Mouse (Mus musculus): Measurements from ENCODE around the gene Atf6b.
A peak's percentile ranks its signal among the peaks of the same experiment; 100 is the strongest.

Gene Atf6b

GRCm38 (mm10) chr17:34627093-34627942 is 19.6 kb upstream of the Atf6b start:
- peak; percentile 95 for DNase-seq

DNA sequence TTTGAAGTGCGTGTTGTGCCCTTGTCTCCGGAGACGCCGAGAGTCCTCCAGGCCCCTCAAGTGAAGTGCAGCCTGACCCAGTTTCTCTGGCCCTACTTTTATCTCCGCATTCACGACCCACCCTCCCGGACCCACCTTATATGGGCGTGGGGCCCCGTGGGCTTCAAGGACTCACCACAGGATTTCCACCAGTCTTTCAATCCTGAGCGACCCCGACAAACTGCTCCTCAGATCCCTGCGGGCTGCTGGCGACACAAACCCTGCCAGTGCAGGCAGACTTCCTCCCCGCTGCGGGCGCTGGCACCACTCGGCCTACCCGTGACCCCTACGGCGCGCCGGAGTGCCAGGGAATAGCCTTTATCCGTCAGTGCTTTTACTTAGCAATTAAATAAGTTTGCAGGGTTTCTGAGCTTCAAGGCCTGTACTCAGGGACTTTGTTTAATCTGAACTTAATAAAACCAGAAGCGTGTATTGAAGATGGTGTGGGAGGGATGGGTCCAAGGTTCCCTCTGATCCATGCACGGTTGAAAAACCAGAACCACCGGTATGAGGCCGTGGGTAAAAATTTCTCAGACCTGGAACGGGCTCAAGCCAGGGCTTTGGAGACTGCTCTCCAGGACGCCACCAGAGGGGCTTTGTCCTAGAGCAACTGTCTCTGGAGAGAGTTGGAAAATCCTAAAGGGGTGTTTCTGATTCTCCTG is 18.9 kb upstream of the Atf6b start, which contains the start of gene Ppt2:
TSS of gene Ppt2 (minus strand) at position 568 of the 701 bp plus-strand sequence.
- DNase-seq: peak; percentile 71

- DNase-seq: no peak
Observed at GRCm38 (mm10) chr17:34628644-34628967, 18.3 kb upstream of the Atf6b start.

- no peak for DNase-seq
Observed at GRCm38 (mm10) chr17:34629221-34629751, 17.7 kb upstream of the Atf6b start, which contains the start of gene Prrt1. Gene Prrt1, plus strand, starts transcription at chr17:34629533.

DNA sequence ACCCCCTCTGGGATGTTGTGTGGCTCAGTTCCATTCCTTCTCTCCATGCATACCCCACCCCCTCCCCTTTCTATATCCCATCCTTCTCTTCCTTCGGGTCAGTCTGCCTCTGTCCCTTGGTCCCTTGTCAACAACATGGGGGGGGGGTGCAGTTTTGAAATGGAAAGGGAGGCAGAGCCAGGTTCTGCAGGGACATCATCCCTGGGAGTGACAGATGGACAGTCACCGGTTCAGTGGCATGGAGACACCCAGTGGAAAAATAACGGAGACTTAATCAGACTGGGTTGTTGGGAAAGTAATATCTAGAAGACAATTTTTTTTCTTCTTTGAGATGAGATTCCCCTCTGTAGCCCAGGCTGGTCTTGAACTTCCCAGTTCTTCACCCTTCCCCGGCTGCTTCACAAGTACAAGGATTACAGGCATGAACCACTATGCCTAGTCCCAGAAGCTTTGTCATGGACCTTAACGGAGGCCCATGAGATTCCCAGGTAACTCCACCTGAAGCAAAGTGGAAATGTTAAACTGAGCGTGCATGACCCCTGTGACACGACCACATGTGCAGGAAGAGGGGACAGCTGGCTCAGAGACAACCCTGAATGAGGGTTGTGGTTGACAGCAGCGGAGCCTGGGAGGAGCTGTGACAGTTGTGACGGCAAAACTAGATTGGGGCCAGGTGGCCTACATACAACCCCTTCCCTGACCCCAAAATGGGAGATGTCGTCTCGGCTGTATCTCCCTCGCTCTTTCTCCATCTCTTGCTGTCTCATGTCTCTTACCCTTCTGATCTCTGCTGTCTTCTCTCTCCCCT is 16.9 kb upstream of the Atf6b start:
- no peak for DNase-seq

DNA sequence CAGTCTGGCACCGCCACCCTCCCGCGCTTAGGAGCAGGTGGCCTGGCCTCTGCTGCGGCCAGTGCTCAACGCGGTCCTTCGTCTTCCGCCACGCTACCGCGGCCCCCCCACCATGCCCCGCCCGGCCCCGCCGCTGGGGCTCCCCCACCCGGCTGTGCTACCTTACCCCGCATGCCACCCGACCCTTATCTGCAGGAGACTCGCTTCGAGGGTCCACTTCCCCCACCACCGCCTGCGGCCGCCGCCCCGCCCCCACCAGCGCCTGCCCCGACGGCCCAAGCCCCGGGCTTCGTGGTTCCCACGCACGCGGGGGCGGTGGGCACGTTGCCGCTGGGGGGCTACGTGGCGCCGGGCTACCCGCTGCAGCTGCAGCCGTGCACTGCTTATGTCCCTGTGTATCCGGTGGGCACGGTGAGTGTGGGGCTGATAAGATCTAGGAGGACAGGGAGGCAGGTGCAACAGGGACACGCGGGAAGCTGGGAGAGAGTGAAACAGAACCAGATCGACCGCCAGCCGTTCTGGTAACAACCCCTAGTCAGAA is 16.1 kb upstream of the Atf6b start:
- no peak for DNase-seq

- DNase-seq: no peak
Observed at GRCm38 (mm10) chr17:34631647-34632046, 15.3 kb upstream of the Atf6b start.

- peak; percentile 88 for DNase-seq
Observed at GRCm38 (mm10) chr17:34632261-34632691, 14.7 kb upstream of the Atf6b start.

- no peak for DNase-seq
Observed at GRCm38 (mm10) chr17:34635671-34636070, 11.3 kb upstream of the Atf6b start.

DNA sequence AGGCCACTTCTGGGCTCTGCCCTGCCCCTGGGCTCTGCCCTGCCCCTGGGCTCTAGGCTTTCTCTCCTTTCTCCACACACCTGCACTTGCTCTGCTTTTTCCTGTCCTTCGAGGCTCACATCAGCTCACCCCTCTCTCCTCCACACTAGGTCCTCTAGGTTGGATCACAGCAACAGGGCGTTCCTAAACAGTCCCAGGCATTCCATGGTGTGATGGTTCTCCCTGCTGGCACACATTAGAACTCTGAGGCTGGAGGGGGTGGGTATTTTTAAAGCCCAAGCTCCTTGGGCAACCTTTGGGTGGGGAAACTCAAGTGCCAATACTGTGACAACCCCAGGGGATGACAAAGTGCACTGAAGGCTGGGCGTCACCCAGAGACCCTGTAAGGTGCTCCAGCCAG is 9.5 kb upstream of the Atf6b start:
- no peak for DNase-seq

DNA sequence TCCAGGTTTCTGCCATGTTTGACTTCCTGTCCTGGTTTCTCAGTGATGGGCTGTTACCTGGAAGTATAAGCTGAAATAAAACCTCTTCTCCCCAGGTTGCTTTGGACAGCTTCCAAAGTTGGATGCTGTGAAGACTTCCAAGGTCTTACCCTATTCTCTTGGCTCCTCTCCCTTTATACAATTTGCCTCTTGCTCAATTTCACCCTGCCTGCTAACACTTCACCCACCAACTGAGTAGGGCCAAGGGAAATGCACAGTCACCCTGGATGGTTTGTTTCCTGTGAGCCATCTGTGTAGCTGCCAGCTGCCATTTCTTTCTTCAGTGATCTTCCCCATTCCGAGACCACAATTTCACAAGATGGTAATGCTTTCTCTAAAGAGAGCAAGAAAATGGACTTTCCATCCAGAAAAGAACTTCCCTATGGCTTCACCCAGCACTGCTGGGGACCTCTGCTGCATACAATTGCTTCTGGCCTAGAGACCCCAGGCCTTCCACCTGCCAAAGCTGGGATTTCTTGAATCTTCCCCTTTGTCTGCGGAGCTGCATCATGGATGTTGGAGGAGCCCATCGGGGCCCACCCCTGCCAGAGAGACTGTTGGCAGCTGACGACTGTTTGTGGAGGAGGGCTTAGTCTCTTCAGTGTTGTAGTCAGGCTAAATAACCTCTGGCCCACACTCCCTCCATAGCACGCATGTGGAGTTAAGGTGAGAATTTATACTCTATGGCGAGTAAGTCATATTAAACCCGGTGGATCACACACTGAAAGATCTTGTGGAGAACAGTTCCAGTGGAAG is 7.3 kb upstream of the Atf6b start:
- no peak for DNase-seq

DNA sequence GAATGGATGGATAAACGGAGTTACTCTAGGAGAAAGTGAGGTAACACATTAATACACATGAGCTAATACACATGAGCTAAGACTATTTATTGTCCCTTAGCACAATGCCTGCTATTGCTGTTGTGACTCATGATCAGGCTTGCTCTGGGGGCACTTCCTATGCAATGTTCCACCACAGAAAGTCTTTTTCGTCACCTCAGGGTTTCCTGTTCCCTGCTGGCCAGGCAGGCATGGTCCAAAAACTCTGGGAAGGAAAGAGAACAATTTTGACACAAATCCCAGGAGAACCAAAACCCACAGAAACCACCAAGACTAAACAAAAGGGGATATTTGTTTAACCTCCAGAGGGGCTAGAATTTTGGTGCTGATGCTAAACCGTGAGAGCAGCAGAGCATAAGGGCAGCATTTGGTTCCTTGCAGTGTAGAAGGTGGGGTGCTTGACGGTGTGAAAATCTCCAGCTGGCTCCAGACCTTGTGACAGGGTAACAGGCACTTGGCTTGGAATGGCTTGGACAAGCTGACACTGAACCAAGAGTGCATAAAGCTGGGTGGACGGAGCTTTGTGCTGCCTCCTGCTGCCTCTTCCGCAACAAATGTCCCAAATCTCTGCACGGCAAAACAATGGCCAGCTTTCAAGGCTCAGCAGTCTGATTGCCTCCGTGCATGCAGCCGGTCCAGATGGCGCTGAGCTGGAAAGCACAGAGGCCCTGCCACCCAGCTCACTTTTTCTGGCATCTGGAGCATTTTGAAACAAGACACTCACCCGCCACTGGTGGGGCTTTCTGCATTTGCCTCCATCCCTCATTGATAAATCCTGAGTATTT is 6.0 kb upstream of the Atf6b start:
- DNase-seq: peak; percentile 63

DNA sequence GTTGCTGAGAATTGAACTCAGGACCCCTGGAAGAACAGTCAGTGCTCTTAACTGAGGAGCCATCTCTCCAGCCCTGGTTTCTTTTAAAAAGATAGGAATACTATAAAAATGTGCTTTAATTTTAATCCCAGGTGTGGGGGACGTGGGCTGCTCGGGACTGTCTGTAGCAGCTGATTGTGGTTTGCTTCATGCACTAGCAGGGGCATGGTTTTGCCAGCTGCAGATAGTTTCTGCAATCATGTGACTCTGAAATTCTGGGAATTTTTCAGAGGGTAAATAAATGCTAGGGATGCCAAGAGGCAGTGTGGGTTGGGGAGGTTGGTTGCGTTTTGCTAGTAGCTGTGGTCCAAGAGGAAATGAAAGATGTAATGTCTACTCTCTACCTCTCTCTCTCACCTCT is 5.0 kb upstream of the Atf6b start:
- no peak for DNase-seq

- DNase-seq: no peak
Observed at GRCm38 (mm10) chr17:34643379-34643778, 3.6 kb upstream of the Atf6b start.

GRCm38 (mm10) chr17:34643944-34644343 is 3.0 kb upstream of the Atf6b start:
- no peak for DNase-seq

GRCm38 (mm10) chr17:34644608-34645007 is 2.3 kb upstream of the Atf6b start, which contains the start of gene Fkbpl:
Gene Fkbpl, plus strand, starts transcription at chr17:34644764.
- DNase-seq: peak; percentile 97

DNA sequence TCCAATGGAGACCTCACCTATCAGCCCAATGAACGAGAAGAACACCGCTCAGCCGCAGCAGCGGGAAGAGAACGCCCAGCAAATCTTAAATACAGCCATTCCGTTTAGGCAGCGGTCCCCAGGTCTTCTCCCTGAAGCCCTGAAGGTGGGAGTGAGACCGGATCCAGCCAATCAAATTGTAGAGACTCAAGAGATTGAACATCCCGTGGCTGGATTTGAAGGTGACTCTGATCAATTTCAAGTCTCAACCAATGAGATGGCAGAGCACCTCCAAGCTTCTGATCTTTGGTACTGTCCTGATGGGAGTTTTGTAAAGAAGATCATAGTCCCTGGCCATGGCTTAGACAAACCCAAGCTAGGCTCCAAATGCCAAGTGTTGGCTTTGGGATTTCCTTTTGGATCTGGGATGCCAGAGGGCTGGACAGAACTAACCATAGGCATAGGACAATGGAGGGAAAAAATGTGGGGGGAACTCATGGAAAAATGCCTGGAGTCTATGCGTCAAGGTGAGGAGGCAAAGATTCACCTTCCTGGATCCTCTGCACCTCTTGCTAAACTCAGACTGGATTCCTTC is 1.6 kb upstream of the Atf6b start:
- no peak for DNase-seq

- no peak for DNase-seq
Observed at GRCm38 (mm10) chr17:34645831-34646511, 975 bp upstream of the Atf6b start.

DNA sequence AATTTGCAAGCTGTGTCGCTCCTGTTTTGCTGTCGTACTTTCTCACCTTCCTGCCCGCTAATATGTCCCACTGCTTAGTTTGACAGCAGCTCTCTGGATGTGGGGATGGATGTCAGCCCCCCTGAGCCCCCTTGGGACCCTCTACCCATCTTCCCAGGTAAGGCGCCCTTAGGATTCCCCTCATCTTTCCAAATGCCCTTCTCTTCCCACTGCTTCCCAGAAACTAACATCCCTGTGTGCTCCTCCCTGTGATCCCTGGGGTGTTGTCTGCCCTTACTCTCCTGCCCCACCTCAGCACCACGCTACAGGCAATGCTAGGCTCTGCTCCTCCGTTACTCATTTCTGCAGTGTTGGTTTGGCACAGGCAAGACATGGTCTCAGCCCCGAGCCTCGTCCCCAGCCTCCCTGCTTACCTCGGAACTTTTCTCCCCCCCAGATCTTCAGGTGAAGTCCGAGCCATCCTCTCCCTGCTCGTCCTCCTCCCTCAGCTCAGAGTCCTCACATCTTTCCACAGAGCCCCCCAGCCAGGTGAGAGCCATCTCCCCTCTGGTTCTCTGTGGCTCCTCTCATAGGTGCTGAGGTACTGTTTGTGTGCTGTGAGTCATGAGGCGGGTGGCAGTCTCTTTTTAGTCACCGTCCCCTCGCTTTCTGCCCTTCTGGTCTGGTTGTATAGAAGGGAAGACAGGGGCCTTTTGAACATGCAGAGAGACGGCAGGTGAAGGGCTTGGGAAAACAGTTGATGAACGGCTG is 1.4 kb downstream of the Atf6b start:
- no peak for DNase-seq
